Mouse (Mus musculus) CH12.LX (cell line): ENCODE measurements around the gene Gm5580. TPM values are rescaled to one million over a fixed set of nuclear protein-coding genes. Genes with fewer than 3 reads are reported as not detected.
"Not testable (repeated sequence)": the region's sequence is repeated elsewhere in the genome, so short reads cannot be mapped to it uniquely, and the experiment has no call there.

ENCODE experiments used
- DNase-seq: peaks from one replicate; pipeline ENCODE4 v3.0.0-alpha.2; 2013; ENCODE audit errors: extremely low read depth
- H3K27ac ChIP-seq: 2 replicates; pipeline ENCODE4 v1.5.1; 2012; ENCODE audit warnings: low read depth, mild to moderate bottlenecking, control low read depth, moderate library complexity; ENCODE audit not compliant: insufficient read depth
- H3K27me3 ChIP-seq: replicated peaks from 2 replicates; pipeline ENCODE3; 2012; ENCODE audit warnings: inconsistent platforms
- H3K36me3 ChIP-seq, 2 experiments: replicated peaks in 1 of 2; 2 replicates each; pipeline versions ENCODE3 to v1.6.1; 2012; ENCODE audit warnings: inconsistent platforms in 1 of 2, low read length in 1 of 2, mild to moderate bottlenecking in 1 of 2, mixed read lengths in 1 of 2, moderate library complexity in 1 of 2; ENCODE audit not compliant: control insufficient read depth in 1 of 2, insufficient read depth in 1 of 2
- H3K4me1 ChIP-seq, 2 experiments: 2 replicates each; pipeline ENCODE4 v1.6.1; 2012; ENCODE audit warnings: inconsistent platforms in 1 of 2, moderate library complexity in 1 of 2; ENCODE audit not compliant: insufficient read depth in 2 of 2, control insufficient read depth in 1 of 2
- H3K4me2 ChIP-seq: 2 replicates; pipeline ENCODE4 v1.6.1; 2012; ENCODE audit warnings: low read depth, mild to moderate bottlenecking, control low read depth; ENCODE audit not compliant: poor library complexity, insufficient read depth, severe bottlenecking
- H3K4me3 ChIP-seq, 3 experiments: fragments of 150-350 bp in 1 of 3; sonication (generic) in 1 of 3; replicated peaks in 1 of 3; 2 replicates each; pipeline versions ENCODE3 to v1.5.1; 2011 to 2012; ENCODE audit warnings: low read depth in 2 of 3, low read length in 2 of 3, mild to moderate bottlenecking in 2 of 3, moderate library complexity in 2 of 3, control low read depth in 1 of 3, improper control_type of control experiment in 1 of 3, inconsistent platforms in 1 of 3, mixed read lengths in 1 of 3; ENCODE audit not compliant: poor library complexity in 1 of 3
- H3K79me2 ChIP-seq: replicated peaks from 2 replicates; pipeline ENCODE4 v1.6.1; 2012; ENCODE audit warnings: mild to moderate bottlenecking, moderate library complexity; ENCODE audit not compliant: control insufficient read depth, poor library complexity, insufficient read depth, severe bottlenecking; ENCODE audit errors: extremely low read depth
- H3K9ac ChIP-seq: 2 replicates; pipeline ENCODE4 v1.6.1; 2012; ENCODE audit warnings: low read depth, mild to moderate bottlenecking, control low read depth, moderate library complexity; ENCODE audit not compliant: insufficient read depth
- H3K9me3 ChIP-seq: replicated peaks from 2 replicates; pipeline ENCODE3; 2012; ENCODE audit warnings: low read length, inconsistent platforms, mixed read lengths
- ELF1 ChIP-seq: IDR thresholded peaks from 2 replicates; pipeline ENCODE4 v1.6.1; 2014; ENCODE audit warnings: low read depth, mild to moderate bottlenecking, inconsistent platforms, low read length, improper control_type of control experiment
- EP300 ChIP-seq: IDR thresholded peaks from 2 replicates; pipeline ENCODE4 v1.6.1; 2011; ENCODE audit warnings: low read length, improper control_type of control experiment
- ETS1 ChIP-seq: conservative IDR thresholded peaks from 2 replicates; pipeline ENCODE4 v1.6.1; 2012; ENCODE audit warnings: low read depth, mild to moderate bottlenecking, inconsistent platforms, low read length, improper control_type of control experiment, moderate library complexity
- GABPA ChIP-seq: IDR thresholded peaks from 2 replicates; pipeline ENCODE4 v1.6.1; 2012; ENCODE audit warnings: low read depth, low read length, improper control_type of control experiment, inconsistent platforms; ENCODE audit not compliant: insufficient replicate concordance
- IRF4 ChIP-seq: IDR thresholded peaks from 2 replicates; pipeline ENCODE4 v1.6.1; 2014; ENCODE audit warnings: low read depth, mild to moderate bottlenecking, inconsistent platforms, low read length, improper control_type of control experiment
- JUN ChIP-seq: IDR thresholded peaks from 2 replicates; pipeline ENCODE4 v1.6.1; 2011; ENCODE audit warnings: low read depth, mild to moderate bottlenecking, low read length, improper control_type of control experiment, moderate library complexity; ENCODE audit not compliant: insufficient read depth
- JUND ChIP-seq: conservative IDR thresholded peaks from 2 replicates; pipeline ENCODE4 v1.6.1; 2011; ENCODE audit warnings: low read depth, low read length, improper control_type of control experiment
- MEF2A ChIP-seq: IDR thresholded peaks from 2 replicates; pipeline ENCODE4 v1.6.1; 2014; ENCODE audit warnings: low read depth, mild to moderate bottlenecking, inconsistent platforms, low read length, improper control_type of control experiment, borderline replicate concordance
- NELFE ChIP-seq: IDR thresholded peaks from 2 replicates; pipeline ENCODE4 v1.6.1; 2011; ENCODE audit warnings: low read depth, low read length, improper control_type of control experiment
- PAX5 ChIP-seq: IDR thresholded peaks from 2 replicates; pipeline ENCODE4 v1.6.1; 2012; ENCODE audit warnings: low read length, inconsistent platforms, mixed read lengths
- POLR2AphosphoS2 ChIP-seq: IDR thresholded peaks from 2 replicates; pipeline ENCODE4 v1.6.1; 2011; ENCODE audit warnings: low read depth, low read length, improper control_type of control experiment
- RAD21 ChIP-seq: IDR thresholded peaks from 2 replicates; pipeline ENCODE4 v1.6.1; 2011; ENCODE audit warnings: low read depth, mild to moderate bottlenecking, low read length, improper control_type of control experiment, moderate library complexity
- RCOR1 ChIP-seq: conservative IDR thresholded peaks from 2 replicates; pipeline ENCODE4 v1.6.1; 2012; ENCODE audit warnings: low read depth, mild to moderate bottlenecking, inconsistent platforms, low read length, improper control_type of control experiment
- SIN3A ChIP-seq: IDR thresholded peaks from 2 replicates; pipeline ENCODE4 v1.6.1; 2012; ENCODE audit warnings: low read length, improper control_type of control experiment, inconsistent platforms
- UBTF ChIP-seq: IDR thresholded peaks from 2 replicates; pipeline ENCODE4 v1.6.1; 2012; ENCODE audit warnings: low read depth, mild to moderate bottlenecking, inconsistent platforms, low read length, improper control_type of control experiment, moderate library complexity
- USF2 ChIP-seq: conservative IDR thresholded peaks from 2 replicates; pipeline ENCODE4 v1.6.1; 2011; ENCODE audit warnings: low read depth, low read length, improper control_type of control experiment
- ZNF384 ChIP-seq: IDR thresholded peaks from 2 replicates; pipeline ENCODE4 v1.6.1; 2012; ENCODE audit warnings: low read depth, low read length, improper control_type of control experiment, inconsistent platforms
- dilution Hi-C: fragments of 300-500 bp; cut with MboI; formaldehyde crosslinking; loops from 2 replicates; pipeline ENCODE4 v1.14.3; 2020; ENCODE audit warnings: low sequenced_read_pairs; ENCODE audit not compliant: extremely low pct_unique_long_range_greater_than_20kb, extremely low pct_ligation_motif_present
- in situ Hi-C: fragments of 300-500 bp; cut with MboI; formaldehyde crosslinking; loops from 3 replicates; pipeline ENCODE4 v1.14.3; 2019; ENCODE audit warnings: low sequenced_read_pairs, low pct_ligation_motif_present, low pct_unique_long_range_greater_than_20kb, mixed read lengths
- polyA plus RNA-seq: library from polyadenylated mRNA; unstranded; fragments of >175 nt; gene quantifications from 2 replicates; pipeline ENCODE4 v1.2.1, GENCODE M21; 2012; ENCODE audit warnings: low read depth; ENCODE audit not compliant: insufficient read length
- total RNA-seq, 2 experiments: library from RNA; depleted of rRNA; stranded (reverse); fragments of 300-350 nt in 1 of 2; fragments of >200 nt in 1 of 2; gene quantifications; 2 replicates each; pipeline ENCODE4 v1.2.3; 2012 to 2014

Gm5580 gene
- total and polyA plus RNA-seq, 3 experiments: 0.56 to 3.7 (median 1.1) TPM

DNA sequence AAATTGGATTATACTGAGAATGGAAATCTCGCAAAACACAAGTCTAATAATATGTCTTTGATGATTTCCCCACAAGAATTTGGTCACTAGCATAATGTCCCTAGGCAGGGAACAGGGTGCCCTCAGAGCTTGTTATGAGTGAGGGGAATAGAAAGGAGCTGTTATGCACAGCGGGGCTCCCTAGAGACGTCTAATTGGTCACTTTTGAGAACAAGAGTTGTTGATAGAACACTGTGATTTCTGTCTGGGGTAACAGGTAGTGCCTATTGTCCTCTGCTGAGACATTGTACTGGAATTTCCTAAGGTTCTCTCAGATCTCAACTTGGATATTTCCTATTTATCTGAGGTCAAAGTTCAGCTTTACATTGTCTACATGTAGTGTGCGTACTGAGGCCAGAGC lies 33.2 kb downstream of the Gm5580 start, which contains the start of gene Olfr215:
Olfr215 (minus strand) TSS at position 101 of the 400 bp plus-strand sequence.
- no peak for DNase-seq
- Histone ChIP-seq H3K36me3 (no peaks in the 10 kb centered on the region), H3K27ac (no peak within 1 kb of the TSS), H3K9ac (no peak within 1 kb of the TSS), H3K4me1 (peaks cover 0 to 3% of the 10 kb centered on the region in 2 experiments; a peak in 1 of 4 replicates), H3K4me2 (no peak within 1 kb of the TSS), H3K4me3 (no peak within 1 kb of the TSS), H3K27me3 (peaks cover 7% of the 10 kb centered on the region), H3K9me3 (no peaks in the 10 kb centered on the region), H3K79me2 (no peaks in the 10 kb centered on the region)
- no peak for TF ChIP-seq JUND
- no peak for TF ChIP-seq UBTF
- TF ChIP-seq GABPA: no peak
- TF ChIP-seq RCOR1: no peak
- TF ChIP-seq ETS1: no peak
- no peak for TF ChIP-seq POLR2AphosphoS2
- TF ChIP-seq RAD21: no peak
- TF ChIP-seq USF2: no peak
- no peak for TF ChIP-seq JUN
- no peak for TF ChIP-seq PAX5
- TF ChIP-seq NELFE: no peak
- TF ChIP-seq MEF2A: no peak
- TF ChIP-seq IRF4: no peak
- no peak for TF ChIP-seq EP300
- TF ChIP-seq SIN3A: no peak
- TF ChIP-seq ELF1: no peak
- TF ChIP-seq ZNF384: no peak
- dilution Hi-C loops (no loop called here), in situ Hi-C loops (no loop called here)

DNA sequence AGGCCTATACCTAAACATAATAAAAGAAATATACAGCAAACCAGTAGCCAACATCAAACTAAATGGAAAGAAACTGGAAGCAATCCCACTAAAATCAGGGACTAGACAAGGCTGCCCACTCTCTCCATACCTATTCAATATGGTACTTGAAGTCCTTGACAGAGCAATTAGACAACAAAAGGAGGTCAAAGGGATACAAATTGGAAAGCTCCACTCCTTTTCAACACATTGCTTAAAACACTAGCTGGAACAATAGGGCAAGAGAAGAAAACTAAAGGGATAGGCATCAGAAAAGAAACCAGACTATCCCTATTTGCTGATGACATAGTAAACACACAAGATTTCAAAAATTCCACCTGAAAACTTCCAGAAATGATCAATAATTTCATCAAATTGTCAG lies 50.0 kb downstream of the Gm5580 start:
- H3K27me3 ChIP-seq: peaks cover 15% of the 10 kb centered on the region
- in situ Hi-C loops: loop anchor here (25.0 kb wide), 1 partner anchor 589 kb away; no protein-coding TSS in a partner anchor
- H3K9me3 ChIP-seq, DNase-seq, H3K79me2 ChIP-seq, H3K9ac ChIP-seq, dilution Hi-C loops, H3K4me1 ChIP-seq, H3K27ac ChIP-seq, H3K4me2 ChIP-seq, H3K4me3 ChIP-seq, H3K36me3 ChIP-seq: not testable (repeated sequence)

Other genes starting within 250 kb of the Gm5580 start
- 7.8 and 8.0 TPM in 2 replicates for gene March8, start 213.1 kb upstream of the Gm5580 start, total RNA-seq (2012; rRNA removed)
- gene March8, start 213.1 kb upstream of the Gm5580 start, total RNA-seq (2014; rRNA removed): 4.9 and 6.6 TPM in 2 replicates
- gene March8, start 213.1 kb upstream of the Gm5580 start, polyA plus RNA-seq: 4.3 and 4.9 TPM in 2 replicates
- gene Alox5, start 90.0 kb upstream of the Gm5580 start, total RNA-seq (2012; rRNA removed): not detected in 2 replicates
- gene Alox5, start 90.0 kb upstream of the Gm5580 start, total RNA-seq (2014; rRNA removed): not detected in 2 replicates
- not detected in 2 replicates for gene Alox5, start 90.0 kb upstream of the Gm5580 start, polyA plus RNA-seq
- gene Olfr211, start 62.0 kb upstream of the Gm5580 start, total RNA-seq (2012; rRNA removed): not detected in 2 replicates
- gene Olfr211, start 62.0 kb upstream of the Gm5580 start, total RNA-seq (2014; rRNA removed): not detected in 2 replicates
- gene Olfr211, start 62.0 kb upstream of the Gm5580 start, polyA plus RNA-seq: not detected in 2 replicates
- not detected in 2 replicates for gene Olfr212, start 44.6 kb upstream of the Gm5580 start, total RNA-seq (2012; rRNA removed)
- gene Olfr212, start 44.6 kb upstream of the Gm5580 start, total RNA-seq (2014; rRNA removed): not detected in 2 replicates
- gene Olfr212, start 44.6 kb upstream of the Gm5580 start, polyA plus RNA-seq: not detected in 2 replicates
- not detected in 2 replicates for gene Olfr213, start 12.7 kb upstream of the Gm5580 start, total RNA-seq (2012; rRNA removed)
- not detected in 2 replicates for gene Olfr213, start 12.7 kb upstream of the Gm5580 start, total RNA-seq (2014; rRNA removed)
- gene Olfr213, start 12.7 kb upstream of the Gm5580 start, polyA plus RNA-seq: not detected in 2 replicates
- gene Olfr214, start 3.1 kb downstream of the Gm5580 start, total RNA-seq (2012; rRNA removed): not detected in 2 replicates
- not detected in 2 replicates for gene Olfr214, start 3.1 kb downstream of the Gm5580 start, total RNA-seq (2014; rRNA removed)
- not detected in 2 replicates for gene Olfr214, start 3.1 kb downstream of the Gm5580 start, polyA plus RNA-seq
- gene Olfr215, start 33.1 kb downstream of the Gm5580 start, total RNA-seq (2012; rRNA removed): not detected in 2 replicates
- gene Olfr215, start 33.1 kb downstream of the Gm5580 start, total RNA-seq (2014; rRNA removed): not detected in 2 replicates
- gene Olfr215, start 33.1 kb downstream of the Gm5580 start, polyA plus RNA-seq: not detected in 2 replicates
- gene Zfp422, start 77.9 kb downstream of the Gm5580 start, total RNA-seq (2012; rRNA removed): 11.9 and 13.0 TPM in 2 replicates
- 25.9 and 33.4 TPM in 2 replicates for gene Zfp422, start 77.9 kb downstream of the Gm5580 start, total RNA-seq (2014; rRNA removed)
- 31.1 and 33.2 TPM in 2 replicates for gene Zfp422, start 77.9 kb downstream of the Gm5580 start, polyA plus RNA-seq
- gene Depp1, start 99.5 kb downstream of the Gm5580 start, total RNA-seq (2012; rRNA removed): 0.13 and 0.34 TPM in 2 replicates
- not detected in 2 replicates for gene Depp1, start 99.5 kb downstream of the Gm5580 start, total RNA-seq (2014; rRNA removed)
- 0.31 and 0.47 TPM in 2 replicates for gene Depp1, start 99.5 kb downstream of the Gm5580 start, polyA plus RNA-seq
- 29.0 and 32.3 TPM in 2 replicates for gene Rassf4, start 122.8 kb downstream of the Gm5580 start, total RNA-seq (2012; rRNA removed)
- 13.5 and 17.3 TPM in 2 replicates for gene Rassf4, start 122.8 kb downstream of the Gm5580 start, total RNA-seq (2014; rRNA removed)
- 69.0 and 74.9 TPM in 2 replicates for gene Rassf4, start 122.8 kb downstream of the Gm5580 start, polyA plus RNA-seq
- 0.04 TPM in 2 replicates for gene Tmem72, start 165.8 kb downstream of the Gm5580 start, total RNA-seq (2012; rRNA removed)
- 0.01 TPM in 2 replicates for gene Tmem72, start 165.8 kb downstream of the Gm5580 start, total RNA-seq (2014; rRNA removed)
- 0.01 TPM in 2 replicates for gene Tmem72, start 165.8 kb downstream of the Gm5580 start, polyA plus RNA-seq